Mouse (Mus musculus) midbrain, embryonic 13.5 days (tissue): ENCODE data around the gene Serpinf1. TPM values are rescaled to one million over a fixed set of nuclear protein-coding genes. Genes with fewer than 3 reads are reported as not detected.

Experiments
- ATAC-seq: fragments of 200-750 bp; cut with Nextera tagmentation; 2 replicates; pipeline ENCODE4 v1.8.0; 2017; ENCODE audit warnings: mild to moderate bottlenecking, moderate TSS enrichment, moderate library complexity
- H3K27ac ChIP-seq: fragments of 300-500 bp; sonication (generic); 2 replicates; pipeline ENCODE4 v1.5.1; 2015; ENCODE audit warnings: inconsistent platforms, mild to moderate bottlenecking, moderate library complexity
- H3K27me3 ChIP-seq: fragments of 300-500 bp; sonication (generic); 2 replicates; pipeline ENCODE4 v1.6.1; 2015; ENCODE audit warnings: mild to moderate bottlenecking, inconsistent platforms
- H3K36me3 ChIP-seq: fragments of 300-500 bp; sonication (generic); 2 replicates; pipeline ENCODE4 v1.6.1; 2015; ENCODE audit warnings: mild to moderate bottlenecking, inconsistent platforms
- H3K4me1 ChIP-seq: fragments of 300-500 bp; sonication (generic); replicated peaks from 2 replicates; pipeline ENCODE4 v1.6.1; 2015; ENCODE audit warnings: inconsistent platforms
- H3K4me2 ChIP-seq: fragments of 300-500 bp; sonication (generic); replicated peaks from 2 replicates; pipeline ENCODE4 v1.6.1; 2015; ENCODE audit warnings: moderate library complexity, mild to moderate bottlenecking, inconsistent platforms
- H3K4me3 ChIP-seq: fragments of 300-500 bp; sonication (generic); replicated peaks from 2 replicates; pipeline ENCODE4 v1.5.1; 2015; ENCODE audit warnings: mild to moderate bottlenecking, inconsistent platforms
- H3K9ac ChIP-seq: fragments of 300-500 bp; sonication (generic); replicated peaks from 2 replicates; pipeline ENCODE4 v1.6.1; 2015; ENCODE audit warnings: mild to moderate bottlenecking, inconsistent platforms
- H3K9me3 ChIP-seq: fragments of 300-500 bp; sonication (generic); 2 replicates; pipeline ENCODE4 v1.6.1; 2016; ENCODE audit warnings: mild to moderate bottlenecking, inconsistent platforms
- WGBS: fragments of 180-500 bp; shearing (Covaris S2); methylation state at CpG from one replicate; pipeline ENCODE4 v1.1.7; 2015; 5-methylcytosine and 5-hydroxymethylcytosine counted together
- polyA plus RNA-seq: library from polyadenylated mRNA; unstranded; fragments of >200 nt; fragmentation: Nextera tagmentation; extraction: Ambion mirVana; gene quantifications from 2 replicates; pipeline ENCODE4 v1.2.1, GENCODE M21; 2015

Gene Serpinf1
- polyA plus RNA-seq, 1 experiment from 2014 or later, result 31.5 TPM

DNA sequence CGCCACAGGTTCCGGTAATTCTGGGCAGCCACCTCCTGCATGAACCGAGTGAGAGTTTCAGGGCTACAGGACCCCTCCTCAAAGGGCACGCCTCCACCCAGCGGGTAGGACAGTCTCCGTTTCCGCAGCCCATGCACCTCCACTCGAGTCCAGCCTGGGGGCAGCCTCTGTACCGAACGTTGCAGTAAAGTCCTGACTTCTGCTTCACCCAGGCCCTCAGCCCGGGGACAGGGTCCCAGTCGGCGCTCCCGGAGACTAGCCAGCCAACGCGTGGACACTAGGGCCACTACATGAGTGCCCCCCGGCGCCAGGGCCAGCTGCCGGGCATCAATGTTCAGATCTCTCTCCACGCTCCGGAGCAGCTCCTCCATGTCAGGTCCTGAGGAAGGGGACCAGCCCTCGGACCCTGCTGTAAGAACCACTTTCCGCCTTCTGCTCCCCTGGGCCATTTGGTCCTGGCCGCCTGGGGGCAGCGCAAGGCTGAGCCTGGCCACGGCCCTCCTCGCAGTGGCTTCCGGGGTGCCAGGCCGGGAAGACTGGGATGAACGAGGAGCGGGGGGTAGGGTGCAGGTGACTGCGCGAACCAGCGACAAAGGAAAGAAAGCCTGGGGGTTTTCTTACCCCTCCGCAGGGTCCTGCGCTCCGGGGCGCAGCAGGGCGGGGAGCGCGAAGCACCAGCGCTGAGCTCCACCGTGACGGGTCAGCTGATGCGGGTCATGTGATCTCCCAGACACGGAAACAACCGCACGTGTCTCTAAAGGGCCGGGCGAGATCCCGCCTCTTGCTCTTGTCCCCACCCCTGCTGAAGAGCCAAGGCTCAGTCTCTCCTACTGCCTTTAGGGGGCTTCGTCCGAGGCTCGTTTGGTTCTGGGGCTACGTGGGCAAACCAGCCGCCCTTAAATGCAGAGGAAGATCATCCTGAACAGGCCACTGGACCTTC is 31.8 kb upstream of the Serpinf1 start, which contains the start of gene Wdr81:
Gene Wdr81, minus strand, starts transcription at position 727 of the 940 bp plus-strand sequence.
- peak within 1 kb of the TSS; percentile 63 for H3K4me3 ChIP-seq
- peaks cover 21% of the 10 kb centered on the region for H3K36me3 ChIP-seq
- H3K9me3 ChIP-seq, result no peaks in the 10 kb centered on the region
- H3K27me3 ChIP-seq, result no peaks in the 10 kb centered on the region
- H3K4me1 ChIP-seq, result peaks cover 29% of the 10 kb centered on the region
- H3K27ac ChIP-seq, result peak within 1 kb of the TSS; percentile 7; the same call in 1 of the 2 replicates
- ATAC-seq, result peak; percentile 96
- peak within 1 kb of the TSS; percentile 73 for H3K9ac ChIP-seq
- H3K4me2 ChIP-seq, result peak within 1 kb of the TSS; percentile 98
- 3% methylated on average over 56 of the region's 56 CpGs for WGBS

DNA sequence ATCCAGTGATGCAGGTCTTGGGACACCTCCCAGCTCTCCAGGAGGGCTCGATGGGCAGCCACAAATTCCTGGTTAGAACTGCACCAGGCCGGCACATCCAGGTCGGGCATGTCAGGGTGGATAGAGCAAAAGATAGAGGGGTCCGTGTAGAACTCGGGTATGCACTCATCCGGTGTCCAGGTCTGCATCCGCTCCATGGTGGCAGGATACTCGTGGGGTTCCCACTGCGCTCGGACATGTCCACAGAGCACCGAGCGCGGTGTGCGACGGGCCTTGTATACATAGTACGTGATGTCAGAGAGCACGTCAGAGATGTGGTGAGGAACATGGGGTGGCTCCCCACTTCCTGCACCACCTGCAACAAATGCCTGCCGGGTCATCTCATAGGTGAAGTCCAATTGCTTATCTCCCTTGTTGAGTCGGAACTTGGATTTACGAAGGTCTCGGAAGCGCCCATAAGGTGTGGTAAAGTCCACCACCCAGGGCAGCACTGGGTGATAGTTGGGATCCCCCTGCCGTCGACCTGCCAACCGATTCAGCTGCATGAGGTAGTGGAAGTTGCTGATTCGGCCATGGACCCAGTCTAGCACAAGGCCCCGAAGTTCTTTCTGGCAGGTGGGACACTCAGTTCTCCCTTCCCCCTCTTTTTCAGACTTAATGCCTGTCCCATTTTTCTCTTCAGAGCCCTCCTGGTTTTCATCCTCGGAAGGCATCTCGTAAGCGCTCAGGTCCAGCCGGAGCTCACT is 30.5 kb upstream of the Serpinf1 start:
- Histone ChIP-seq H3K9ac (0 out of 2 replicates have a peak overlapping the region, but pooled peaks have one; percentile 73), H3K36me3 (peaks cover 34% of the 10 kb centered on the region), H3K27me3 (no peaks in the 10 kb centered on the region), H3K9me3 (no peaks in the 10 kb centered on the region), H3K4me3 (no peak overlapping the region), H3K4me2 (peak overlapping the region; percentile 98), H3K27ac (no peak overlapping the region), H3K4me1 (peaks cover 29% of the 10 kb centered on the region)
- 93% methylated on average over 31 of the region's 31 CpGs for WGBS
- ATAC-seq, result no peak

DNA sequence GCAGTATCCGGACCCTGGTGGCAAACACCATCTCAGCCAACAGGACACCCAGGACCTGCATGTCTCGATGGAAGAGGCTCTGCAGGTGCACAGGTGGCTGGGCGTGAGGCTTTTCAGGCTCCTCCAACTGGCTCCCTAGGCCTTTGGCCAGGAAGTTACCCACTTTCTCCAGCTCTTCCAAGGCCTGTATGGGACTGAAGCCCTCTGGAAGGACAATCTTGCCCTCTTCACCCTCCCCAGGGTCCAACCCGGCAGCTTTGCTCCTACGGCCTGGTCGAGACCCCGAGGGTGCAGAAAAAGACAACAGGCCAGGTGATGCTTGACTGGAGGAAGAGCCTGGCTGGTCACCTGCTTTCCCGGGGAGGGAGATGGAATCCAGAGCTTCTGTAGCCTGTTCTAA is 29.6 kb upstream of the Serpinf1 start:
- H3K4me3 ChIP-seq, result no peak overlapping the region
- peaks cover 42% of the 10 kb centered on the region for H3K36me3 ChIP-seq
- H3K9ac ChIP-seq, result 0 out of 2 replicates have a peak overlapping the region, but pooled peaks have one; percentile 6
- ATAC-seq, result no peak
- H3K4me2 ChIP-seq, result no peak overlapping the region
- peaks cover 29% of the 10 kb centered on the region for H3K4me1 ChIP-seq
- H3K9me3 ChIP-seq, result no peaks in the 10 kb centered on the region
- H3K27me3 ChIP-seq, result no peaks in the 10 kb centered on the region
- no peak overlapping the region for H3K27ac ChIP-seq
- WGBS, result 97% methylated on average over 8 of the region's 8 CpGs

DNA sequence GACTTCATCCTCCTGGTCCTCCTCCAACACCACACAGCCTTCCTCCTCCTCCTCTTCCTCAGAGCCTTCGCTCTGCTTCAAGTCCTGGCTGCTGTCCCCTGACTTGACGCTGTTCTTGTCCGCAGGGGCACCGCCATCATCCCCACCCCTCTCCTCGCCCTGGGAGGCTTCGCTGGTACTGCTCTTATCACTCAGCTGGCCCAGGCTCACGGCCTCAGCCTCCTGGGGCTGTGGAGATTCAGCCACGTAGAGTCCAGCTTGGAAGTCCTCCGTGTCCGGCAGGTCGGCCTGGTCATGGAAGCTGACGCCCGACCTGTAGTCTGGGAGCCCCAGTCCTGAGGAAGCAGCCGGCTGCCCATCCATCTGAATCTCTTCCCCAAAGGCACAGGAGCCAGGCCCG is 28.4 kb upstream of the Serpinf1 start:
- Histone ChIP-seq H3K4me3 (no peak overlapping the region), H3K27me3 (no peaks in the 10 kb centered on the region), H3K9me3 (no peaks in the 10 kb centered on the region), H3K4me1 (peaks cover 29% of the 10 kb centered on the region), H3K4me2 (no peak overlapping the region), H3K36me3 (peaks cover 52% of the 10 kb centered on the region), H3K27ac (no peak overlapping the region), H3K9ac (peak overlapping the region; percentile 20; the same call in 1 of the 2 replicates)
- 88% methylated on average over 15 of the region's 15 CpGs for WGBS
- ATAC-seq, result no peak

DNA sequence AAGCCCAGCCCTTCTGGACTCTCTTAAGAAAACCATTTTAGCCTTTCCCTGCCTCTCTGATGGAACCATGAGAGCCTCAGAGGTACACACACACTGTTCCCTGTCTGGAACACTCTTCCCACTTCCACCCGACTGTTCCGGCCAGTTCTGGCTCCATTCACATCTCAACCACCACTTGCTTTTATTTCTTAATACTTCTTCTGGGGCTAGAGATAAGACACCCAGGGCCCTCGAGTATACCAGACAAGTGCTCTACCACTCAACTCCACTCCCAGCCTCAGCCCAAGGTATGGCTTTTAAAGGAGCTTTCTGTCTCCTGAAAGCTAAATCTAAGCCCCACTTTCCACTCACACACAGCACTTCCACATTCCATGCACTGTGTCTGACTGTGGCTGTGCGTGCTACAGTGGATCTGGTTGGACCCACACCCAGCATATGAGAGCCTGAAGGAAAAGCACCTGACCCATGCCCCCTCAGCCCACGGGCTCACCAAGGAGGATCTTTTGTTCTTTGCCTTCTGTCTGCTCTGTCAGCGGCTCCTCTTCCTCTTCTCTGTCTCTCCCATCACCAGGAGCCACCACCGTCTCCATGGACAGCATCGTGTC is 27.9 kb upstream of the Serpinf1 start:
- Histone ChIP-seq H3K36me3 (peaks cover 57% of the 10 kb centered on the region), H3K27me3 (no peaks in the 10 kb centered on the region), H3K4me3 (no peak overlapping the region), H3K4me1 (peaks cover 29% of the 10 kb centered on the region), H3K9ac (no peak overlapping the region), H3K4me2 (no peak overlapping the region), H3K27ac (no peak overlapping the region), H3K9me3 (no peaks in the 10 kb centered on the region)
- no peak for ATAC-seq
- WGBS, result 90% methylated on average over 8 of the region's 8 CpGs

DNA sequence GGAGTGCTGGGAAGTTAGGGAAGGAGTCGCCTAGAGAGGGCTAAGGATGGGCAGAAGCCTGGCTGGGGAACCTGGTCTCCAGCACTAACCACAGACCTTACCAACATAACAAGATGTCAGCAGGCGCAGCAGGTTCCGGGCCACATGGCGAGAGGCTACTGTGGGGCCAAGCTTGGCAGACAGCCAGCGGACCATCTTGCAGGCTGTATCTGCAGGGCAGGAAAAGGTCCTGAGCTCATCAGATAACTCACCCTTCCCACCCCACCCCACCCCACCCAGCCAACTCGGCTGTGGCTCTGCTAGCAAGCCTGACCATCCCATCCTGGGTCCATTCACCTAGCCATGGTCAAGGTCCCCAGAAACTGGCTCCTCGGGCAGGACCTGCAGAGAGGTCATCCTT is 27.2 kb upstream of the Serpinf1 start:
- Histone ChIP-seq H3K9me3 (no peaks in the 10 kb centered on the region), H3K4me3 (no peak overlapping the region), H3K9ac (no peak overlapping the region), H3K4me1 (peaks cover 24% of the 10 kb centered on the region), H3K4me2 (no peak overlapping the region), H3K36me3 (peaks cover 64% of the 10 kb centered on the region), H3K27ac (no peak overlapping the region), H3K27me3 (no peaks in the 10 kb centered on the region)
- ATAC-seq, result no peak
- WGBS, result 81% methylated on average over 7 of the region's 7 CpGs

DNA sequence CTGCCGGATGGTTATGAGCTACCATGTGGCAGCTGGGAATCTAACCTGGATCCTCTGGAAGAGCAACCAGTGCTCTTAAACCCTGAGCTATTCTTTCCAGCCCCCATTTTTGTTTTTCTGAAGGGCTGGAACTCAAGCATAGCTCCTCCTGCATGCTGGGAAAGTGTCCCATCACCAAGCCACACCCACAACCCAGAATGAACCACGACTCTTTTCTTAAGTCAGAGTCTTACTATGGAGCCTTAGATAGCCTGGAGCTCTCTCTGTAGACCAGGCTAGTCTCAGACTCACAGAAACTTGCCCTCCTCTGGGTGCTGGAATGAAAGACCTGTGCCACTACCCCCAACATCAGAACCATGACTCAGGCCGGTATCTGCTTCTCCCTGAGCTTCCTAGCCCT is 26.1 kb upstream of the Serpinf1 start:
- H3K4me1 ChIP-seq, result peaks cover 16% of the 10 kb centered on the region
- H3K27me3 ChIP-seq, result no peaks in the 10 kb centered on the region
- H3K4me2 ChIP-seq, result no peak overlapping the region
- H3K27ac ChIP-seq, result no peak overlapping the region
- H3K36me3 ChIP-seq, result peaks cover 75% of the 10 kb centered on the region
- H3K9me3 ChIP-seq, result no peaks in the 10 kb centered on the region
- H3K9ac ChIP-seq, result no peak overlapping the region
- no peak overlapping the region for H3K4me3 ChIP-seq
- WGBS, result 76% methylated on average over 3 of the region's 3 CpGs
- ATAC-seq, result no peak

DNA sequence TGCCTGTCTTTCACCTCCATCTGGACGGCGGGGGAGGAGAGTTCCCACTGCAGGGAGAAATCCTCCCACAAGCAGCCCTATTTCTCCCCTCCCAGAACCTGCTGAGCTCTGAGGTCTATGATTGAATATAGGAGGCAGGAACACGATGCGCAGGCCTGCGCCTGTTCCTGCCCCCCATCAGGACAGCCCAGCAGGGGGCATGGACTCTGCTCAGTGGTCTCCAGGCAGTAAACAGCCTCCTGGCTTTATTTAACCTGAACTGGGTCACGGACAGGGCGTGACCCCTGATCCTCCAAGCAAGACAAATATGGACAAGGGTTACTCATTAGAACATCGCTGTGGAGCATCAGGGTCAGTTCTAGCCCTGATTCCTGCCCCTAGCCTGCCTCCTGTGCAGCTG is 21.2 kb upstream of the Serpinf1 start:
- Histone ChIP-seq H3K27me3 (no peaks in the 10 kb centered on the region), H3K36me3 (peaks cover 70% of the 10 kb centered on the region), H3K9me3 (no peaks in the 10 kb centered on the region), H3K4me2 (no peak overlapping the region), H3K27ac (no peak overlapping the region), H3K9ac (no peak overlapping the region), H3K4me3 (no peak overlapping the region), H3K4me1 (0 out of 2 replicates have a peak, but pooled peaks cover 5% of the 10 kb centered on the region)
- WGBS, result 44% methylated on average over 8 of the region's 8 CpGs
- ATAC-seq, result no peak

DNA sequence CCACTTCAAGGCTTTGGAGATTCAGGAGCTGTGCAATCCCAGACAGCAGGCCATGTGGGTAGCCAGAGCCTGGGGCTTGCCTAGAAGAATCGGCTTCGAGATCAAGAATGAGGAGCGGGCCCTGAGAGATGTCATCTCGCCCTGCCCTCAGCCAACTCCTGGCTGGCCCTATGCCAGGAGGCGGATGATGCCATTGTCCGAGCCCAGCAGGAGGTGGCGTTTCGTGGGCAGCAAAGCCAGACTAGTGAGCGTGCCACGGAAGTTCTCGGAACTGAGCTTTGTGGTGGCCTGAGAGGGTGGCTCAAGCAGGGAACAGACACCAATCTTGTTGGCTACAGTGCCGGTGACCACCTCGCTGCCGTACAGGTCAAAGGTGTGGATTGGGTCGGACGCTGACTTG is 19.1 kb upstream of the Serpinf1 start:
- 0 out of 2 replicates have a peak, but pooled peaks cover 5% of the 10 kb centered on the region for H3K4me1 ChIP-seq
- H3K9ac ChIP-seq, result no peak overlapping the region
- H3K4me2 ChIP-seq, result no peak overlapping the region
- WGBS, result 75% methylated on average over 16 of the region's 16 CpGs
- H3K36me3 ChIP-seq, result peaks cover 50% of the 10 kb centered on the region
- no peaks in the 10 kb centered on the region for H3K27me3 ChIP-seq
- ATAC-seq, result no peak
- H3K4me3 ChIP-seq, result no peak overlapping the region
- no peaks in the 10 kb centered on the region for H3K9me3 ChIP-seq
- H3K27ac ChIP-seq, result no peak overlapping the region

DNA sequence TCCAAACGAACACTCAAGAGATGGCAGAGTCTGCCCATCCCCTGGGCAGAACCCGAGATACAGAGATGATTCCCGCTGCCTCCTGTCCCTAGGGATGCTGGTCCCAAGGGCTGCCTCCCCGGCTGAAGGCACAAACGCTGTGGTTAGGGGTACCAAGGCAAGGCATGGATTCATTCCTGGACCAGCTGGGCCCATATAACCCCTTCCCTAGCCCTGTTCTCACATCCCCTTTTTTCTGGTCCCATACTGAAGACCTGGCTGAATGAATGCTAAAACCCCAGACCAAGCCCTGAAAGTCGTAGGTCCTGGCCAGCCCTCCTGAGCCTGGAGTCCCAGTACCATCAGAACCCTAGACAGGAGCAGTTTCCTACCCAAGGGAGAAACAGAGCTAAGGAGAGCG is 18.5 kb upstream of the Serpinf1 start:
- Histone ChIP-seq H3K36me3 (peaks cover 46% of the 10 kb centered on the region), H3K4me2 (no peak overlapping the region), H3K4me3 (no peak overlapping the region), H3K27ac (no peak overlapping the region), H3K27me3 (no peaks in the 10 kb centered on the region), H3K9me3 (no peaks in the 10 kb centered on the region), H3K4me1 (0 out of 2 replicates have a peak, but pooled peaks cover 5% of the 10 kb centered on the region), H3K9ac (no peak overlapping the region)
- no peak for ATAC-seq
- WGBS, result 91% methylated on average over 7 of the region's 7 CpGs

DNA sequence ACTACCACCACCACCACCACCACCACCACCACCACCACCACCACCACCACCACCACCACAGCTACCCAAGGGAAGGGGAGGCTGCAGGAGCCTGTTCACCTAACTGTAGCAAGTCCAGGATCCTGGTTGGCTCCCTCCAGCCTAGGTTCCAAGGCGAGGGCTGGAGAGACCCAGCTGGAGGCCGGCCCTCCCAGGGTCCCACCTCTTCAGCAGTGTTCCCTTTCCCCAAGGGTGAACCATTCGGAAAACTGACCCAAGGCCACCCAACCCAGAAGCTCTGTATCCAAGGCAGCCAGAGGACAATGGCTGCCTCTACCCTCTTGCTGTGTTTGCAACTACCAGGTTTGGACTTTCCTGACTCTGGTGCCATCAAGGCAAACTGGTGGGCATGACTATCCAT is 17.4 kb upstream of the Serpinf1 start:
- no peaks in the 10 kb centered on the region for H3K9me3 ChIP-seq
- no peak overlapping the region for H3K27ac ChIP-seq
- no peak for ATAC-seq
- H3K4me1 ChIP-seq, result 0 out of 2 replicates have a peak, but pooled peaks cover 5% of the 10 kb centered on the region
- H3K4me3 ChIP-seq, result no peak overlapping the region
- no peak overlapping the region for H3K4me2 ChIP-seq
- H3K27me3 ChIP-seq, result no peaks in the 10 kb centered on the region
- WGBS, result 86% methylated on average over 3 of the region's 3 CpGs
- H3K36me3 ChIP-seq, result peaks cover 35% of the 10 kb centered on the region
- H3K9ac ChIP-seq, result no peak overlapping the region
